Comparison of ENCODE assay signal across 11 mouse cellular contexts in the genomic region with DNA sequence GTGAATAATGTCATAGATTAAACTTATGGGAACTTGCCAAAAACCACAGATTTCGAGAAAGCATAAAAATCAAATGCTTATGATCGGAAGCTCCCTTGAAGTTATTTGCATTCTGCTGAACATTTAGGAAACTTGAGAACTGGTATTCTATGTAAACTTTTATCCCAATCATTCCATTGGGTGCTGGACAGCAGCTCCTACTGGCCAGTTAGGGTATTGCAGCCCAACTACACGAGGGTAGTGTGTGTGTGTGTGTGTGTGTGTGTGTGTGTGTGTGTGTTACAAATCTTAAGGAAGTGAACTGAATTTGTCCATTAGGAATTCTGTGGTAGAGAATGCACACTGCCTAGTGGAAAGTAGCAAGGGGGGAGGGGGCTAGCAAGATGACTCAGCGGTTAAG.
A peak's percentile ranks its signal among the peaks of the same experiment; 100 is the strongest.
DNase-seq lines count a peak whose midpoint lies in the region; ATAC-seq and TF ChIP-seq lines count a peak whose summit lies in the region.
"Had no signal": no experiment of that assay in that cellular context is flagged by ENCODE, and none has a peak within 500 bp of the region (broad histone marks: within the 10 kb centered on the region; RNA-seq: fewer than 3 reads in every experiment).

No protein-coding gene starts in this region.

- no peak overlapping the region for H3K9ac ChIP-seq in liver, embryonic 11.5 days (ENCODE audit: low read depth, low read length)
- H3K9ac ChIP-seq: heart, embryonic 12.5 days; limb, embryonic 12.5 days had no signal

- no peak overlapping the region for H3K4me3 ChIP-seq in liver, embryonic 11.5 days (ENCODE audit: low read depth, low read length)
- no peak overlapping the region for H3K4me3 ChIP-seq in E14TG2a.4 (replicated peaks; ENCODE audit: low read length)
- H3K4me3 ChIP-seq: heart, embryonic 12.5 days; limb, embryonic 12.5 days had no signal

- no peaks in the 10 kb centered on the region for H3K36me3 ChIP-seq in liver, embryonic 11.5 days (ENCODE audit: control insufficient read depth, insufficient read depth, low read length)
- H3K36me3 ChIP-seq in E14TG2a.4 (ENCODE audit: insufficient read depth, low read length) = no peaks in the 10 kb centered on the region
- H3K36me3 ChIP-seq: heart, embryonic 12.5 days; limb, embryonic 12.5 days had no signal

- H3K9me3 ChIP-seq in liver, embryonic 11.5 days (ENCODE audit: control insufficient read depth, low read length) = no peaks in the 10 kb centered on the region
- H3K9me3 ChIP-seq in E14TG2a.4 (ENCODE audit: low read length) = no peaks in the 10 kb centered on the region
- H3K9me3 ChIP-seq: limb, embryonic 12.5 days had no signal

- H3K4me1 ChIP-seq in liver, embryonic 11.5 days (replicated peaks; ENCODE audit: control insufficient read depth, insufficient read depth, low read length) = no peaks in the 10 kb centered on the region
- peaks cover 27% of the 10 kb centered on the region for H3K4me1 ChIP-seq in E14TG2a.4 (replicated peaks; ENCODE audit: low read depth, low read length)
- H3K4me1 ChIP-seq: limb, embryonic 12.5 days had no signal

- TF ChIP-seq CTCF in E14TG2a.4 (conservative IDR thresholded peaks at IDR 0.05; ENCODE audit: low read length) = peak; percentile 96

- DNase-seq in liver (peak; percentile 37), MEL-GATA-1-ER (ENCODE audit: extremely low read depth, low read depth) (peak; percentile 19)
- DNase-seq in liver, embryonic 11.5 days (ENCODE audit: low spot score) = no peak
- DNase-seq in urinary bladder, postnatal 10 days (ENCODE audit: low spot score) = no peak
- DNase-seq in urinary bladder, postnatal 36 days (ENCODE audit: low spot score in 2 of 2) = no peak
- DNase-seq: cerebellum, postnatal 36 days; thymus, postnatal 36 days had no signal

- ATAC-seq in liver, embryonic 11.5 days (replicated peaks; ENCODE audit: low FRiP score) = no peak
- ATAC-seq in megakaryocyte, adult 5-6 weeks (ENCODE audit: poor library complexity, severe bottlenecking) = peak; percentile 62; the same call in 1 of the 2 replicates

- no peak overlapping the region for H3K4me2 ChIP-seq in liver, embryonic 11.5 days
- H3K4me2 ChIP-seq: heart, embryonic 12.5 days; limb, embryonic 12.5 days had no signal

- no peak overlapping the region for H3K27ac ChIP-seq in liver, embryonic 11.5 days (ENCODE audit: low read depth, low read length)
- H3K27ac ChIP-seq: limb, embryonic 12.5 days had no signal

- WGBS in liver, embryonic 11.5 days = 73% methylated on average over 4 of the region's 4 CpGs

- no peaks in the 10 kb centered on the region for H3K27me3 ChIP-seq in liver, embryonic 11.5 days (replicated peaks; ENCODE audit: control insufficient read depth, insufficient read depth, low read length)
- peaks cover 12% of the 10 kb centered on the region for H3K27me3 ChIP-seq in E14TG2a.4 (ENCODE audit: insufficient read depth, low read length)
- H3K27me3 ChIP-seq: limb, embryonic 12.5 days had no signal

Comparison
In these comparisons a context has a peak if more than half of its experiments do, and no peak if none do; other contexts are left out.
1. DNase-seq: peak in liver (single experiment) and MEL-GATA-1-ER (single experiment); none in liver, embryonic 11.5 days (single experiment), urinary bladder, postnatal 10 days (single experiment) and urinary bladder, postnatal 36 days (0 of 2).